Mouse (Mus musculus) subcutaneous adipose tissue, adult 2 months (tissue): Measurements from ENCODE around the gene Rara. TPM values are rescaled to one million over a fixed set of nuclear protein-coding genes. Genes with fewer than 3 reads are reported as not detected.

Experiments
- polyA plus RNA-seq: library from polyadenylated mRNA; depleted of rRNA; stranded (reverse); fragments of >200 nt; gene quantifications from 2 replicates; pipeline ENCODE4 v1.2.3, GENCODE M21; 2012; ENCODE audit warnings: low replicate concordance; rRNA removed

Rara gene
- 19.6 and 43.5 TPM in 2 replicates for polyA plus RNA-seq

GRCm38 (mm10) chr11:98927438-98928076 lies at the start of gene Rara:
Gene Rara (plus strand): TSS chr11:98927818.

GRCm38 (mm10) chr11:98907437-98908173 lies 20.0 kb upstream of the Rara start, which contains the start of gene Cdc6:
Gene Cdc6 (plus strand): TSS chr11:98907801.

DNA sequence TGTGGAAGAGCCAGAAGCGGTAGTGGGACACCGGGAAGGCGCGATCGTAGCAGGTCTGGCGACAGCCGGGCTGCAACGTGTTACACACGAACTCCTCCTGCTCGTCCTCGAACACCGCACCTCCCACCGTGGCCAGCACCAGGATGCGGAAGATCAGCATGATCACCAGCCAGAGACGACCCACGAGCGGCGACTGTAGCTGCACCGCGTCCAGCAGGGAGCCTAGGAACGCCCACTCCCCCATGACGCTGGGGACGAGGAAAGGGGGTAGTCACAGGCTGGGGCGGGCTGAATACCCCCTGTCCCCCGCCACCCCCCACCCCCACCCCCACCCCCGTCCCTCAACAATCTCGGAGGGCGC lies 55.1 kb downstream of the Rara start, which contains the start of gene Gjd3:
Gjd3 (minus strand) TSS at position 244 of the 361 bp plus-strand sequence.

GRCm38 (mm10) chr11:99023500-99024467 lies 96.2 kb downstream of the Rara start, which contains the start of gene Top2a:
Gene Top2a (minus strand): TSS chr11:99024189.

Other genes with a start within 250 kb of the Rara start
- gene Psmd3, start 245.3 kb upstream of the Rara start, polyA plus RNA-seq: 168 and 280 TPM in 2 replicates
- gene Csf3, start 226.6 kb upstream of the Rara start, polyA plus RNA-seq: 1.7 TPM in 1 of 2 replicates, not detected in the other
- gene Med24, start 198.4 kb upstream of the Rara start, polyA plus RNA-seq: 43.3 and 86.4 TPM in 2 replicates
- 121 and 143 TPM in 2 replicates for gene Thra, start 187.2 kb upstream of the Rara start, polyA plus RNA-seq
- gene Nr1d1, start 152.5 kb upstream of the Rara start, polyA plus RNA-seq: 146 and 302 TPM in 2 replicates
- 27.6 and 47.7 TPM in 2 replicates for gene Msl1, start 132.3 kb upstream of the Rara start, polyA plus RNA-seq
- 21.2 and 39.6 TPM in 2 replicates for gene Casc3, start 122.9 kb upstream of the Rara start, polyA plus RNA-seq
- 1.8 and 5.9 TPM in 2 replicates for gene Rapgefl1, start 91.0 kb upstream of the Rara start, polyA plus RNA-seq
- gene Wipf2, start 64.2 kb upstream of the Rara start, polyA plus RNA-seq: 6.0 and 8.5 TPM in 2 replicates
- 0.36 and 2.4 TPM in 2 replicates for gene Cdc6, start 20.0 kb upstream of the Rara start, polyA plus RNA-seq
- 0.20 and 1.6 TPM in 2 replicates for gene Gjd3, start 55.2 kb downstream of the Rara start, polyA plus RNA-seq
- 1.5 and 8.7 TPM in 2 replicates for gene Top2a, start 96.4 kb downstream of the Rara start, polyA plus RNA-seq
- 1,047 and 2,025 TPM in 2 replicates for gene Igfbp4, start 113.4 kb downstream of the Rara start, polyA plus RNA-seq
- 2.4 and 10.1 TPM in 2 replicates for gene Tns4, start 161.5 kb downstream of the Rara start, polyA plus RNA-seq
- gene Ccr7, start 227.3 kb downstream of the Rara start, polyA plus RNA-seq: 2.8 and 3.1 TPM in 2 replicates